Mouse (Mus musculus): ENCODE measurements at regions not wholly inside any gene's neighbourhood (a gene's known extent, or its start where the extent isn't known, plus 50 kb on each side); places are given as distances from the start of the nearest gene placed in this dataset.
A peak's percentile ranks its signal among the peaks of the same experiment; 100 is the strongest.

GRCm38 (mm10) chr4:56143827-56144226 is 596.0 kb upstream of the Gm26657 start:
- no peak for DNase-seq

GRCm38 (mm10) chr4:56136837-56137236 is 603.0 kb upstream of the Gm26657 start:
- no peak for DNase-seq

- no peak for DNase-seq
Observed at GRCm38 (mm10) chr4:56134350-56134749, 602.1 kb upstream of the Klf4 start.

GRCm38 (mm10) chr4:56127730-56128482 is 595.6 kb upstream of the Klf4 start:
- DNase-seq = no peak

GRCm38 (mm10) chr4:56124515-56124914 is 592.2 kb upstream of the Klf4 start:
- DNase-seq = no peak

- no peak for DNase-seq
Observed at GRCm38 (mm10) chr4:56122198-56122597, 589.9 kb upstream of the Klf4 start.

- DNase-seq = no peak
Observed at GRCm38 (mm10) chr4:56121664-56122063, 589.4 kb upstream of the Klf4 start.

GRCm38 (mm10) chr4:56120357-56120756 is 588.1 kb upstream of the Klf4 start:
- DNase-seq = no peak

GRCm38 (mm10) chr4:56113701-56114196 is 581.5 kb upstream of the Klf4 start:
- DNase-seq = peak; percentile 81 to 85

GRCm38 (mm10) chr4:56112931-56113700 is 580.9 kb upstream of the Klf4 start:
- peak in 1 of 2 experiments; percentile 13 for DNase-seq

GRCm38 (mm10) chr4:56106962-56107361 is 574.7 kb upstream of the Klf4 start:
- DNase-seq = no peak

GRCm38 (mm10) chr4:56102314-56102713 is 570.0 kb upstream of the Klf4 start:
- DNase-seq = no peak

GRCm38 (mm10) chr4:56090796-56091195 is 558.5 kb upstream of the Klf4 start:
- no peak for DNase-seq

GRCm38 (mm10) chr4:56088701-56089100 is 556.4 kb upstream of the Klf4 start:
- DNase-seq = no peak

- DNase-seq = no peak
Observed at GRCm38 (mm10) chr4:56086306-56086705, 554.0 kb upstream of the Klf4 start.

GRCm38 (mm10) chr4:56084205-56084604 is 551.9 kb upstream of the Klf4 start:
- DNase-seq = no peak

- no peak for DNase-seq
Observed at GRCm38 (mm10) chr4:56082411-56082810, 550.1 kb upstream of the Klf4 start.

GRCm38 (mm10) chr4:56080960-56081359 is 548.7 kb upstream of the Klf4 start:
- no peak for DNase-seq

- DNase-seq = peak; percentile 19 to 30
Observed at GRCm38 (mm10) chr4:56070664-56071334, 538.5 kb upstream of the Klf4 start.

- DNase-seq = no peak
Observed at GRCm38 (mm10) chr4:56068859-56069258, 536.6 kb upstream of the Klf4 start.

GRCm38 (mm10) chr4:56064657-56065056 is 532.4 kb upstream of the Klf4 start:
- DNase-seq = no peak

GRCm38 (mm10) chr4:56051792-56052380 is 519.6 kb upstream of the Klf4 start:
- DNase-seq = no peak

GRCm38 (mm10) chr4:56039327-56039726 is 507.1 kb upstream of the Klf4 start:
- DNase-seq = no peak

Measured in kidney, adult 8-10 months (tissue).